Mouse (Mus musculus) urinary bladder, postnatal 25 days (tissue): ENCODE results near the gene Pdia5.
A peak's percentile ranks its signal among the peaks of the same experiment; 100 is the strongest.

Source experiments
- DNase-seq: peaks from one replicate; pipeline ENCODE4 v3.0.0; 2022; ENCODE audit warnings: low spot score

Gene Pdia5

DNA sequence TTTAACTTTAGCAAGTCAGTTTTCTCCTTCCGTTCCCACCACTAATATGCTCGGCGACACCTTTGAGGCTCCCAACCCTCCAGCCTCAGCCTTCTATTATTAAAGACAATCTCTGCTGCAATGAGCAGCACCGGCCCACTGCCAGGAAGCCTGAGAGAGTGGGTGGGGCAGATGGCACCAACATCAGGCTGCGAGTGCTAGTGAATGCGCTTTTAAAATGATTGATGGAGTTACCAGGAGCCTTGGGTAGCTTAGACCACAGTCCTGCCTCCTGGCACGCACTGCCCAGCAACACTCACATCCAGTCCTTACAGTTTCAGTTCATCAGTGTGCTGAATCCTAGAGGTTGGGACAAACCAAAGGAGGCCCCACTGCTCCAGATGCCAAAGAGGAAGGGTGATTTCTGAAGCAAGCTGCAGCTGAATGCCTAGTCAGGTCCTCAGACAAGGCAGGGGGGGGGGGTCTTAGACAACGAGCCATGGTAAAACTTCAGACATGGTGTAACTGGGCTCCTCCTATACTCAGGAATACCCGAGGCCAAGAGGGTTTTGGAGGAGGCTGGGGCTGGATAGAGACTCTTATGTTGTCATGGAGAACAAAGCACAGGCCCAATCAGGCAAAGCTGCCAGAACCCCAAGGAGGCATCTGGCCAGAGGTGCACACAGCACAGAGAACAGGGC lies 49.2 kb downstream of the Pdia5 start:
- no peak for DNase-seq

DNA sequence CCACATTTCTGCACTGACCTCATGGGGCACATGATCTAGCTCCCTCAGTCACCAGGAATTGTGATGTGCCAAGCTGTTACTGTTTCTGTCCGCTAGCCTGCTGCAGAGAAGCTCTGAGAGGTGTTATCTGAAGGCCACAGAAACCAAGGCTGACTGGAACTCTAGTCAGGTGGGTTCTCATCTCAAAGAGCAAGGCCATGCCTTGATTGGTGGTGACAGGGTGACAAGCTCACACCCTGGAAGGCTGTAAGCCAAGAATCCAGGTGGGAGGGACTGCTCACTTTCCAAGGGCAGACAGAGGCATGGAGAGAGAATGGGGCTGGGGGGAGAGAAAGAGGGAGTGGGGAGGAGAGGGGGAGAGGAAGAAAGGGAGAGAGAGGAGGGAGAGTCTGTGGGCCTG lies 51.6 kb downstream of the Pdia5 start:
- no peak for DNase-seq

DNA sequence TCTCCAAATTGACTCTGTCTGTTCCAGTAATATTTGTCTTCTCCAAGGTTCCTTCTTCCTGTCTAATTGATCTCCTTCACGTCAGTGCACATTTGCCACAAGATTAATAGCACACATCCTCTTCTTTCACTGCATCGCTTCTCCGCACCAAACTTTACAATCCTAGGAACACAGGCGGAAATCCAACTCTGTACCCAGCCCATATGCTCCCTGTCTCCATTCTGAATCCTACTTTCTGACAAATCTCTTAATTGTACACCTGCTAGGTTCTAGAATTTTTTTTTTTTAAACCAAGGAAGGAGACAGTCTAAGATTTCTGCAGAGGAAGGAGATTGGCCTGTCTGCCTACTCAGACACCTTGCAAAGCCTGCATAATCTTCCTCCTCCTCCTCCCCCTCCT lies 59.1 kb downstream of the Pdia5 start:
- no peak for DNase-seq

DNA sequence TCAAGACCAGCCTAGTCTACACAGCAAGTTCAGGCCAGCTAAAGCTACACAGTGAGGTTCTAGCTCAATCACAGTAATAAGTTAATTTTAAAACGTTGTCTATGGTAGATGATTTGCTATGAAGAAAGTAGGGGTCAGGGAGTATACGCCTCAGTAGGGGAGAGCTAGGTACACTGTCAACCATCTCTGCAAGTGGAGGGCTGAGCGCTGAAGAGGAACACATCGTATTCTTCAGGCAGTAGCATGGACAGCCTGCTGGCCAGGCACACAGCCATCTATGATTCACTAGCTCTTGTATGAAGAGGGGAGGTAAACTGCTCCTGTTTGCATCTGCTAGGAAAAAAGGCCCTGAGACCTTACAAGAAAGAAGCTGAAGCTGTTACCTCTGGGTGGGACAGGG lies 65.7 kb downstream of the Pdia5 start:
- no peak for DNase-seq

DNA sequence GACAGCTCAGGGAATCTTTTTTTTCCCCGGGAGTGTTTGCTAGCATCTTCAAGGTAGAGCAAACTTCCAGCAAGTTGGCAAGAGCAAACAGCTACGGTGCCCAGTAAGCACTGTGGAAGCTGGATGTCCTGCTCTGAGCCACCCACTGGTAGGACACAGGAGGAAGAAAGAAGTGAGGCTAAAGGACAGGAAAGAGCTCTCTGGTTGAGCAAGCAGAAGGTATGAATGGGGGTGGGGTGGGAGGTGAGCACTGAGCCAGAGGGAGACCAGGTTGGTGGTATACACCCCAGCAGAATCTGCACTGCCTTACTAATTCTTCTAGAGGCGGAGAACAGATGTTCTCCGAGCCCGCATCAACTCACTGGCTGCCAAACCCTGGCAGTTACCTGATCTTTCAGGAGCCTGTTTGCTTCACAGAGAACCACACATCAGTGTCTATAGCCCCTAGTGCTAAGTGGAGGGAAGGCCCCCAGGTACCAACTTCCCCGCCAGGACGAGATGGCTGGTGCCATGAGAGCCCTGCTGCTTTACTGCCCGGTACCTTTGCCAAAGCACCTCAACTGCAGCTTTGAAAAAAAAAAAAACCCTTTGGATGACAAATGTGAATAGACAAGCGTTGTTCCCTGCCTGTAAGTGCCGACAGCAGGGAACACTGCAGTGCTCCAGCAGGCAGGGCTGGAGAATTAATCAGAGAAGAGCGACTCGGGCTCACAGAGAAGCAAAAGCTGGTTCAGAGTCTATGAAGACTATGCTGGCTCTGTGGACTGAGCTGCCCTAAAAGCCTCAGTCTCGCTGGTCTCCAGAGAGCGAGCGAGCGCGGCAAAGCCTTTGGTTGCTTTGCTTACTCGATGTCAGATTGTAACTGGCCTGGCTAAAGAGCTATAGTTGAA lies 67.2 kb downstream of the Pdia5 start:
- DNase-seq, result no peak

DNA sequence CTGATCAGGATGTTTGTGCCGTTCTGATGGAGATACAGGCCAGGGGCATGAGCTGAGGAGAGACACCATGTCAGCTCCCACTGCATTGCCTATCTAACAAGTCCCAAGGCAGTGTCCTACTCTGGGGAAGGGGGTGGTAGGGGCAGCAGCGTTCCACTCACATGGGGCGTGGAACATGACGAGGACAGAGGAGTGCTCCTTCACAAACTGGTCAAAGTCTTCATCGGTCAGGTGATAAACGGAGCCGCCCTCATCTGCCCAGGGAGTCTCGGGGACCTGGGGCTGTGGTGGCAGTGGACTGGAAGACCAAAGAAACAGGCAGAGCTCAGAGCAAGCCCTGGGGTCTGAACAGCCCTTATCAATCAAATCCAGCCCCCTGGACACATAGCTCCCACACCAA lies 68.0 kb downstream of the Pdia5 start:
- no peak for DNase-seq

DNA sequence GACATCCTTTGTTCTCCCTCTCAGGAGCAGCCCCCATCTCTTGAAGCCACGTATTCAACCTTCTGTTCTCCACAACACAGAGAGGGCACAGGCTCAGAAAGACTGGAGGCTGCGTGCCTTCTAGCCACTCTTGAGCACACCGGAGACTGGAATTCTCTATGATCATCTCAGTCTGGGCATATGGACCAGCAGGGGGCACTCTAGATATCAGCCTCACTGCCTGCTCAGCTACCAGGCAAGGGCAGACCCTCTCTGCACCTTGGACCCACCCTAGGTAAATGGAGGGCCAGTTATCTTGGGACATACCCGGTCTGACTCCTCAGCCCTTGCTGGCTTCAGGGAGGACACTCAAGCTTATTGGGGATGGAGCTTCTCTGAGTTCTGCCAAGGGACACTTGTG lies 68.5 kb downstream of the Pdia5 start:
- DNase-seq, result no peak

DNA sequence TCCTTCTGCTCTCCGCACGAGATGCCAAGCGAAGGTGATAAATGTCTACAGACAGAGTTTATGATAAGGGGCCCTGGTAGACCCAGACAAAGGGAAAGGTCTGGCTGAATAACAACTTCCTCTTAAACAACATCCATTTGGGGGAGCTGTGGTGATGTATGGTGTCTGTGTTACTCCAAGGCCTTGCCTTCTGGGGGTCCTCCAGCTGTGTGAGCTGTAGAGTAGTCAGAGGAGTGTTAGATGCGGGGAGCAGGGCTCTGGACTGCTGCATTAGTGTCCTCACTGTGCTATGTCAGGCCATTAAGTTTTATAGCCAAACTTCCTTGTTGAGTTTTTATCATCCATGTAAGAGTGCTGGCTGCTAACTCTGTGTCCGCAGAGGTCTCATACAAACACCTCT lies 76.1 kb downstream of the Pdia5 start:
- DNase-seq, result no peak

DNA sequence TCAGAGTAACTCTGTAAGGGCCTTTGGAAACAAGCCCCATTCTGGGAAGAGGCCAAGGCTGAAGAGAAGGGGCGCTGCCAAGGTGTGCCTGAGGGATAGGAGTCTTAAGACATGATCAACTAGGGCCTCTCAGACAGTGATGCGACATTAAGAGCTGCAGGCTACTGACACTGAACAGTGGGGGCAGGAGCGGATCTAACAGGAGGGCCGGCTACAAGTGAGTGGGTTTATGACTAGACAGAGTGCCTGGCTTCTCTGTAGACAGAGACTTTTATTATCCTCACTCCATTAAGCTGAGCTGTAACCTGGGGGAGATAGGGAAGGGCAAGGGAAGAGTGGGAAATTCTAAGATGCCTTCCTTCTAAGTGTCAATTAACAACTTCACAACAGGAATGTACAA lies 84.0 kb downstream of the Pdia5 start:
- DNase-seq, result no peak

DNA sequence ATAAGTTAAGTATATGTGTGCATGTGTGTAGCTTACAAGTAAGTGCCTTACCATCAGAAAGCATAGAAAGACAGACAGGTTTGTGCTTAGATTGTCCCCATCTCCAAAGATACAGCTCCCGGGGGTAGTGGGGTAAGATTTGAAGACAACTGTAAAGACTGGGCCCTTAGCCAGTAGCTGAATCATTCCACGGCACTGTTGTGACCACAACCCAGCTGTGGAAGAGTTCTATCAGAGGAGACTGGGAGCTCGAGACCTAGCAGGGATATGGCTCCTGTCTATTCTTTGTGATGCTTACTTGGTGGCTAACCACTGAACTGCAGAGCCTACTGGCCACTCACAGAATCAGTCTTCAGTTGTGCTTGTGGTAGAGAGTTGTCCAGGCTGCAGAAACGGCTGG lies 84.5 kb downstream of the Pdia5 start:
- DNase-seq, result no peak

DNA sequence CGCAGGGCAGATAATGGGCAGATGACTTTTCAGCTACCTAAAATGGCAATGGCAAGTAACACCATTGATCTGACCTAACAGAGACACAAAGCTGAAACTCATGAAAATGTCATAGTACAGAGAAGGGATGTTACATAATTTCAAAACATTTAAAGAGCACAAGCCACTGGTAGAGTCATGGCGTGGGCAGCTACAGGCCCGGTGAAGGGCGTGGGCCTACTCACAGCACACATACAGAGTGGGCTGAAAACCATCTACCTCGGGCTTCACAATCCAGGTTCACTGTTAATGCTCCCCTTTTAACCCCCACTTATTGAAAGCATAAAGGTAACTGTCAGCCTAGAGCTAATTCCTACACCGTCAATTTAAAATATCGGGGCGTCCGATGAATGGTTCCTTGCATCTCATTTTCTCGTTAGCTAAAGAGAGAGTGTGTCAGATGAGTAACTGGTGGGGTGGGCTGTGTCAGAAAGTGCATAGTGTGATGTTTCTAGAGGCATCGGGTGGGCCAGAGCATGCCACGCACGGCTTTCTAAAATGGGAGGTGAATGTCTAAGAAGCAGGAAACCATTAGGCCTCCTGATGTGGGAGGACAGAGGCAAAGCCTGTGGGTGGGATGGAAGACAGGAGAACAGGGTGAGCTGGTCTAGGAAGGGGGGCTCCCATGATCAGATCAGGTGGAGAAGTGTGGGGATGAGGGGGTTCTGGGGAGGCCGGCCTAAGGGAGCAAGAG lies 85.2 kb downstream of the Pdia5 start:
- no peak for DNase-seq

DNA sequence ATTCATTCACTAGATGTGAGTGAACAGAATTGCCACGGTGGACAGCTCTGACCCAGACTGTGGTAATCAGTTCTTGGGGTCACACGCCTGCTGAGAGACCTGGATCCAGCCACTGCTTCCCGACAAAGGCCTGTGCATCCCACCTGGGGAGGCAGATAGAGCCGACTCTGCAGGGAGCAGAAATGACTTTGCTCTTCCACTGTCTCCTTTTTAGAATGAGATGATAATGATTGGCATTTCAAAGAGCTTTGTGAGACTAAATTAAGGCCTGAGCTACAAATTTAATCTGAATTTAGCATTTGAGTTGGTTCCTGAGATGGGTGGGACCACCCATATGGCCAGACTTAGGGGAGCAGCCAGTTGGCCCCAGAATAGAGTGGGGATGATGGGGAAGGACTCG lies 85.8 kb downstream of the Pdia5 start:
- no peak for DNase-seq

DNA sequence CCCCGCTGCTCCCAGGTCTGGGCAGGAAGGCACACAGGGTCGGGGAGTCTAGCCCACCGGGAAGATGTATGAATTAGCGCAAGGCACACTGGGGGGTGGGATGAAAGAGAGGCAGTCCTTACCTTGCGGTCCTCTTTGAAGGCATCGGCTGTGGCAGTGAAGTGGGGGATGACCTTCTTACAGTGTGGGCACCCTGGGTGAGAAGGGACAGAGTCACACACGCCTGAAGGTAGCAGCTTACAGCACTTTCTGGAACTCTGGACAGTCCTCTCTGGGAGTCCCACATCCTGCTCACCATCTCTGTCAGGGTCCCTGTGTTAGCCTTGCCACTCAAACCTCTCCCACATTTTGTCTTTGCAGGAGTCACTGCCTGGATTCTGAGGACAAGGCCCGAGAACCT lies 86.8 kb downstream of the Pdia5 start:
- no peak for DNase-seq

DNA sequence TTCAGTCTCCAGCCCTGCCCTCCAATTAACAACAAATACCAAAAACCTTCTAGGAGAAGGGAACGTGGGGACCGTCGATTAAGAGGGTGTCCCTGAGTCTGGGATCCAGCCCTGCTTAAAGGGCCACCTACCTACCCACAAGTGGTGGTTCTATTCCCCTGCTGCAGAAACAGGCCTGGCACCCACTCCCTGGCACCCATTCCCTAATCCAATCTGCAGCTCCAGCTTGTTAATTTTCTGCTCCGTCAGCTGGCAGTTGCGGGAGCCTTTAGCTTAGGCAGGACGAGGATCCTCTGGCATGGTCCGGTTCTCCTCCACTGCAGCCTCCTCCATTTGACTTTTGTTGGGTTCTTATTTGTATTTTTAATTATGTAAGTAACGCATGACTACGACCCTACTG lies 87.3 kb downstream of the Pdia5 start:
- no peak for DNase-seq

DNA sequence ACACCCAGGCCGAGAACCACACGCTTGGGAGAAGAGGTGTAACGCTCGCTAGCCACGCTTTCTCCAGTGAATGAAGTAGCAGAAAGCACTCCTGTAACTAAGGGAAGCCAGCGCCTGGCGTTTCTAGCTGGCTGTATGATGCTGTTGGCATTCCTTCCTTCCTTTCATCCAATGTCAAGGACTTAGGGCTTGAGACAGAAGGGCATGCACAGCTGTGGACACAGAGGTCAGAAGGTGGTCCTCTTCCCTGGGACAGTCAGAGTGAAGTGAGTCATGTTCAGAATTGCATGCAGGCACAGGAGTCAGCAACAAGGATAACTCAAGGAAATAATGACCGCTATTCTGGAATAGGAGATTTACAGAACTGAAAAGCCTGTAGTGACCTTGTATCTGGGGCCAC lies 97.9 kb downstream of the Pdia5 start:
- DNase-seq, result no peak

DNA sequence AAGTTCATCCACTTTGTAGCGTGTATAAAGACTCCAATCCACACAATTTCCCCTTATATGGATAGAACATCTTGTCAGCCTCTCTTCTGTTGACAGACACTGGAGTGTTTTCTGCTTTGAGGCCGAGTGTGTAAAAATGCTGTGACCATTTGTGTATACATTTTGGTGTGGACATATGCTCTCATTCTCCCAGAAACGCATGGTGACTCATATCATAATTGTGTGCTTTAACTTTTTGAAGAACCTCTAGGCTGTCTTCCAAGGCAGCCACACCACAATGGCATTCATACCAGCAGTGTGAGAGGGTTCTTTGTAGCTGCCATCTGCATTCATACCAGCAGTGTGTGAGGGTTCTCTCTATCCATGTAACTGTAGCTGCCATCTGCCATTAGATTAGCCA lies 105.0 kb downstream of the Pdia5 start:
- DNase-seq, result no peak

DNA sequence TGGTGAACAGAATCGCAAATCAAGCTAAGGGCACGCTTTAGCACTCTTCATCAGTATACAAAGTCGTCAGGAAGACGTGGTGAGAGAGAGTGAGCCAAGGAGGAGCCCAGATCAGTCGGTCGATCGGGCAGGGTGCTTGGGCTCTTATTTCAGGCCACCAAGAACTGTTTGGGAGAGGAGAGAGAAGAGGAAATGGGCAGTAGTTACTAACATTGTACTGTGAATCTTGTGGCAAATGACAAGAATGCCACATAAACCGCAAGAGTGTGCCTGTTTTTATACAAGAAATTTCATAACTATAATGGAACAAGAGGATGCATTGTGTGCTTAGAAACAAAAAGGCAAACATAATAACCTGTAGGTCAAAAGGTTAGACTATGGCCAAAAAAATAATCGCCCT lies 110.6 kb downstream of the Pdia5 start:
- DNase-seq, result no peak

DNA sequence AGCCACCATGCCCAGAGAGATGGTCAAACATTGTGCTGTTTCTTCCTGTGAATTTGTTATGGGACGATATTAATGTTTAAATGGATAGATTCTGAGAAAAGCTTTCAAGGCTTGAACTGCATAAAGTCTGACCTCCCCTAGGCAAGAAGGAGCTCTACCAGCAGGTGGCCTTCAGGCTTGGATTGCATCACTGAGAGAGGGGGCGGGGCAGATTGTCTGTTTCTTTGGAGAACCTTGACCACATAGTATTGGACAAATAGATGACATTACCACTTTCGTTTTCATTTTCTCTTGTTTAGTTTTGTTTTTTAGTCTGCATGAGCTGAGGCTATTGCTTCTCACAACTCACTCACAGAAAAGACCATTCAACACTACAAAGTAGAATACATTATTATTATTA lies 111.3 kb downstream of the Pdia5 start:
- no peak for DNase-seq

DNA sequence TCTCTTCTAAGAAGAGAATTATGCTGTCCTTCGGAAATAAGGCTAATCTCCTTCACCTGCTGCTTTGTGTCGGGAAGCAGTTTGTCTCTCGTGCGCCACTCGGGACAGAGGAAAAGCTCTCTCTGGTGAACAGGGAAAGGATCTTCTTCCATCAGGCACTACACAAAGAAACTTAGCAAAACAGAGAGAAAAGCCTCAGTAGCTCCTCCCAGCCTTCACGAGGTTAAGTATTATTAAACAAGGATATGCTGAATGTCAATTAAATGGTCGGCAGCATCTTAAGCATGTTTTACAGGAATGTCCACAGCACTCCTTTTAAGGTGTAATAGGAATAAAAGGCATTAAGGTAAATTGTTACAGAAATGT lies 126.6 kb downstream of the Pdia5 start:
- no peak for DNase-seq

DNA sequence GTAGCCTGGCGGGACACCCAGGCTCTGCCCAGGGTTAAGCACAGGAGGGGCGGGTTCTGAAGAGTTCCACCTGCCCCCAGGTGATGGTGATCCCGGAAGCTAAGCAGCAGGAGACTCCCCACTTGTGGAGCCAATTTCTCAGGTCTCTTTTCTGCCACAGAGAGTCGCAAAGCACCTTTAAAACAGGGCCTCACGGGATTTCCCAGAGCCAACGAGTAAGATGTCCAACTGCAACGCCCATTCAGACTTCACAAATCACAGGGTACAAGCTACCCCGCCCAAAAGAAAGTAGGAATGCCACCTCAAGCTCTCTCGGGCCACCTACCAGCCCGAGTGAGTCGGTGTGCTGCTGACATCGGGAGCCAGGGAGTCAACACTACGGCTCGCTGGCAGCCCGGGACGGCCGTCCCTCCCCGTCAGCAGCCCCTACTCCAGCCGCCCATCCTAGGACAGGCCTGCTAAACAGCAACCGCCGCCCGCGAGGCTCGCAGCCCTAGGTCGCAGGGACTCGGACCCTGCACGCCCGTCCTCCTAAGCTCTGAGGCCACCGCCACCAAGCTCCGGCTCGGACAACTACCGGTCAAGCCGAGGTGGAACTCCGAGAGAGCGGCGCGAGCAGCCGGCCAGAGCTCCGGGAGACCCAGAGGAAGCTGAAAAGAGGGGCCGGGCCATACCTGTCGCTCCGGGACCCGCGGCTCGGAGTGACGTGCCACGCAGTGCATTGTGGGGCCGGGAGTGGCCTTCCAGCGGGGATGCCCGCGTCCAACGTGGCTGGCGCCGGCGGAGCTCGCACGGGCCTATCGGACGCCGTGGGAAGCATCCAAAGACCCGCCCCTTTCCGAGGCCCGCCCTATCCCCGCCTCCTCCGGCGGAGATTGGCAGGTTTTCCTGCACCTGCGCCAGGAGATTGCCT lies 127.3 kb downstream of the Pdia5 start, which contains the start of gene Sec22a:
Gene Sec22a (minus strand): TSS at position 769 of the 913 bp plus-strand sequence.
- peak; percentile 91 for DNase-seq

DNA sequence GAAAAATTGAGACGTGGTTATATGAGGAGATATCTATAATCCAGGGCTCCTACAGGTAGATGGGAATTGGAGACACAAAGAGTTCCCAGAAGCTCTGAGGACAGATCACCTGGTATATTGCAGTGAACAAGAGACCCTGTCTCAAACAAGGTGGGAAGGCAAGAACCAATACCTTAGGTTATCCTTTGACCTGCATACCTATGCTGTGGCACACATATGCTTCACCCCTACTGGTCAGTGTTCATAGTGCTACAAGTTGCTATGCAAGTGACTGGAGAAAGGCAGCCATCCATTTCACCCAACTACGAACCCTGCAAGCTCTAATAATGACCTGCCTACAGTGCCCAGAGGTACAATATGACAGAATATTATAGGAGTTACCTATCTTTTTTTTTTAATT lies 128.5 kb downstream of the Pdia5 start:
- DNase-seq, result no peak

DNA sequence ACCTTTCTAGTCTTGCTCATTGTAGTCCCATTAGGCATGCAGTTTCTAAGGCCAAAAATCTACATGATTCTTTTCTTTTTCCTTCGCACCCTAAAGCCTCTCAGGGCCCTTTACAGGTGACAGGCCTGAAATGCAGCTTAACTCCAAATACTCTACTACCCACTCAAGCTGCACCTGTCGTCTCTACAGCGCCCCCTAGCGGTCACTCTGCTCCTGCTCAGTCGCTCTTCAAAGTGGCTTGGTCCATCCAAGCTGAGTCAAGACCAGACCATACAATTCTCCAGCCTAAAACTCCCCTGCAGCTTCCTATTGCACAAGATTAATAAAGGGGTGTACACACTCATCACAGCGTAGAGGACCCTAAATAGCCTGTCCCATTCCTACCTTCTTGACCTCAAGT lies 130.1 kb downstream of the Pdia5 start:
- peak; percentile 35 for DNase-seq
